Mouse (Mus musculus) embryo, embryonic 9.5 days (tissue): ENCODE data around the gene Exoc3l2.

Experiments used
- DNase-seq: peaks from one replicate; pipeline ENCODE4 v3.0.0-alpha.2; 2017; ENCODE audit errors: extremely low spot score

The Exoc3l2 gene

DNA sequence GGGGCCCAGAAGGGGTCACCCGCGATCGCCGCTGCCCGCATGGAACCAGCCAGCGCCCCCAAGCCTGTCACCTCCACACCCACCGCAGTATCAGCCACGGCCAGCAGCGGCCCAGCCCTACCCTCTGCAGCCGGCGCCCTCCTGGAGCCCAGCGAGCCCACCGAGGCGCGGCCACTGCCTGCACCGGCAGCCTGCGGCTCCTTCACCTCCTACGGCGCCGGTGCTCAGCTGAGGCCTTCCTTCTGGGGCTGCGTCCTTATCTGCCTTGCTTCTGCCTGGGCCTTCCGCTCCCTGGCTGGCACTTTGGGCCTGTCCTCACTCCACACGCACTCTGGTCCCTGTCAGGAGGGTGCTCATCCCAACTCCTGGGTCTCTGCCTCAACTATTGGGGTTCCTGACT is 56.9 kb downstream of the Exoc3l2 start:
- no peak for DNase-seq

DNA sequence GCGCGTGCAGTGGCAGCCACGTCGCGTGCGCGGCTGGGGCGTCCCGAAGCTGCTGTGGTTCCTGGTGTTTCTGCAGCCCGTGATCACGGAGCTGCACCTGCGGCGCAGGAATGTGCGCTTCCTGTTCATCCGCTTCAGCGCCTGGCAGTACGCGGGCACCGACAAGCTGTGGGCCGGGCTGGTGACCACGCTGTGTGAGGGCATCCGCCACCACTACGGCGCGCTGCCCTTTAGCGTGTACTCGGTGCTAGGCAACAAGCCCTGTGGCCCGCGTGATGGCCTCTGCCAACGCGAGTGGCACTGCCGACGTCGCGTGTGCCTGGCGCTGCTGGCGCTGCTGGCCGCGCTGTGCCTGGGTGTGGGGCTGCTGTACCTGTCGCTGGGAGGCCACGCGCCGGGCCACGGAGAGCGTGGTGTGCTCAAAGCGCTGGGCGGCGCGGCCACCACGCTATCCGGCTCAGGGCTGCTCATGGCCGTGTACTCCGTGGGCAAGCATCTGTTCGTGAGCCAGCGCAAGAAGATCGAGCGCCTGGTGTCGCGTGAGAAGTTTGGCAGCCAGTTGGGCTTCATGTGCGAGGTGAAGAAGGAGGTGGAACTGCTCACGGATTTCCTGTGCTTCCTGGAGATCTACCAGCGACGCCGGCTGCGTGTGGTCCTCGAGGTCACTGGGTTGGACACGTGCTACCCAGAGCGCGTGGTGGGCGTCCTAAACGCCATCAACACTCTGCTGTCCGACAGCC is 60.1 kb downstream of the Exoc3l2 start:
- DNase-seq: no peak

DNA sequence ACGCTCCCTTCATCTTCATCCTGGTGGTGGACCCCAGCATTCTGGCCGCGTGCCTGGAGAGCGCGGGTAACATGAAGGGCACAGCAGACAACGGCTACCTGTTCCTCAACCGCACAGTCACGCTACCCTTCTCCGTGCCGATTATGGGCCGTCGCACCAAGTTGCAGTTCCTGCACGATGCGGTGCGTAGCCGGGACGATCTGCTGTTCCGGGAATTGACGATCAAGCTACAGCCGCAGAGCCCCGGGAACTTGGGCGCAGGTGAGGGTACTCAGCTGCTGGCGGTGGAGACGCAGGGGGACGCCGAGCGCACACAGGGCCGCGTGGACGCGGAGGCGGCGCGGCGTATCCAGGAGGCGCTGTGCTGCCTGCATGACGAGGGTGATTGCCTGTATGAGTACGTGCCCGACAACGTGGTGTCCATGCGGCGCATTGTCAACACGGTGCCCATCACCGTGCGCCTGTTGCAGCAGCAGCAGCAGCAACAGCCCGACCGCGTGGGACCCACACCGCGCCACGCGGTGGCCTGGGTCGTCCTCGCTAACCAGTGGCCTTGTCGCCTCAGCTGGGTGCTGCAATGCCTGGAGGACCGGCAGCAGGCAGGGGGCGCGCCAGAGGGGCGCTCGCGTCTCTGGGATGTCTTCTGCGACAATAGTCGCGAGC is 60.8 kb downstream of the Exoc3l2 start:
- peak; percentile 82 for DNase-seq

DNA sequence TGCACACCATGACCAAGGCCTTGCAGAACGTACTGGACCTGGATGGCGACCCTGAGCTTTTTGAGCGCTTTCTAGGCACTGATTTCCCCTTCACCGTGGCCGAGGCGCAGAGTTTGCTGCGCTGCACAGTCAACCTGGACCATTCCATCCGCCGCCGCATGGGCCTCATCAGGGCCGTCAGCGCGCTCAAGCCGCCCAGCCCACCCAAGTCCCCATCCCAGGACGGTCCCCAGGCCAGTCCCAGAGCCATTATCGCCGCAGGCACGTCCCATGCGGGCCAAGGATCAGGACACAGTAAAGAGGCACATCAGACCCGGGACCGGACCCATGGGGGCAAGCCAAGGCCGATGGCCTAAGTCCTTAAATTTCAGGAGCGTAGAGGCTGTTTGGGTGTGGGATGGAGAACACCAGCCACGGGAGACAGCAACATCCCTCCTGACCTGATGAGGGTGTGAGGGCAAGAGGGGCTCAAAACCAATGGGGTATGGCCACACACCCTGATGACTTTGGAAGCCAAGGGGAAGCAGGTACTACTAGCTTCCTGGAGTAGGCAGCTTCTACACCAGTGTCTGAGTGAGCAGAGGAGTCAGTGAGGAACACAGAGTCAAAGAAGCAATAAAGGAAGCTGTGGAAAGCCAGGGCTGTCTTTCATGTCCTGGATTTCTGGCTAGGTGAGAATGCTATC is 61.4 kb downstream of the Exoc3l2 start:
- no peak for DNase-seq

DNA sequence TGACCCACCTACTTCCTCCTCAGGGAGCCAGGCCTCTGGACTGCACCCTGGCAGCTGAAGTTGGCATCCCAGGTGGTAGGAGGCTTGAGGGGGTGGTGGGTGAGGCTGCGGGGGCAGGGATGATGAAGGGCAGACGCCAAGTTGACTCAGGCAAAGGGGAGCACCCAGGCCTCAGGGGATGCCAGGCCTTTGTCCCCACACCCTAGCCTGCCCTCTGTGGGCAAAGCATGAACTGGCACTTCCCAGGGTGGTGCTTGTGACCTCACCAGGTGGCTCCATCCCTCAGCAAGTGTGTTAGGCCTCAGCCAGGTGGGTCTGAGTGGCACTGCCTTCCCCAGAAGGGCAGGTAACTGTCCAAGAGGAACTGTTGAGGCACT is 62.0 kb downstream of the Exoc3l2 start:
- DNase-seq: no peak

DNA sequence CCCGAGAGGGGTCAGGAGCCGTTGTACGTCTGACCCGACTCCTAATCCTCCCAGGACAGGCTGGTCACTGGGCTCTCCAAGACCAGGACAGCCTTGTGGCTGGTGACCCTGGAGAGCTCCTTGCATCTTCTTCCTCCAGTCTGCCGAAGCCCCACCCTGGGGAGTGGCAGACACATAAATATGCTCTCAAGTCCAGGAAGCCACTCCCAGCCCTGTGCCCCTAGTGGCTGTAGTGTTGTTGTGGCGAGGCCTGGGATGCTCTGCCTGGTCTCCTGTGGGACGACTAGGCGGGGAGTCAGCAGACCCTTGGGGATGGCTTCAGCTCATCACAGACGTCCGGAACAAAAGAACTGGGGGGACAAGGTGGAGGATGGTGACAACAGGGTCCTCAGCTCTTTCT is 67.9 kb downstream of the Exoc3l2 start:
- no peak for DNase-seq

DNA sequence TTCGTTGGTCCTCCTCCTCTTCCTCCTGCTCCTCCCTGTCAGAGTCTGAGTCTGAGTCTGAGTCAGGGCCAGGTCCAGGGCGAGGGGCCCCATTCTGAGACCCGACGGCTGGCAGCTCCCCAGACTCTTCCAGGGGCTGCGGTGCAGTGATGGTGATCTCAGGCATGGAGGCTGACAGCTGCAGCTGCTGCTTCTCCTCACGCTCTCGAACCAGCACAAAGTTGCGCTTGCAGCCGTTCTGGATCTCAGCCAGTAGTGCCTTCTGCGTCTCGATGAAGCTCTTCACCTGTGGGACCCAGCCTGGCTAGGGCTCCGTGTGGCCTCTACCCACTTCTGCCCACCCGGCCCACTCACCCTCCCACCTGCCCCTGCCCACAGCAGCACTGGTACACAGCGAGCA is 69.1 kb downstream of the Exoc3l2 start:
- no peak for DNase-seq

DNA sequence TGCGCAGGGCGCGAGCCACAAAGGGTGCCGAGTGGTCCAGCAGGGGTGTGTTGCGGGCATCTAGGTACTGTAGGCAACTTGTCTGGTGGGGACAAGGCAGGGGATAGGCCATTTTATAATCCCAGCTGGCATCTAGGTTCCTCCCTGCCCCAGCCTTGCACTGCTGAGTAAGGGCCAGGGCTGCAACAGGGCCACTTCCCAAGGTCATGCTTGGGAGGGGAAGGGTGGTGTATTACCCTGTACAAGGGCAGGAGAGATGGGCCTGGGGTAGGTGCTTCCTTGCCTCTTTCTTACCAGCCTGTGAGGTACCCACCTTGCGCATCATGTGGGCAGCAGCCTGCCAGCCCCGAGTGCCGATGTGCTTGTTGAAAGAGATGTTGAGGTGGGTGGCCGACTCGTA is 71.5 kb downstream of the Exoc3l2 start:
- no peak for DNase-seq

DNA sequence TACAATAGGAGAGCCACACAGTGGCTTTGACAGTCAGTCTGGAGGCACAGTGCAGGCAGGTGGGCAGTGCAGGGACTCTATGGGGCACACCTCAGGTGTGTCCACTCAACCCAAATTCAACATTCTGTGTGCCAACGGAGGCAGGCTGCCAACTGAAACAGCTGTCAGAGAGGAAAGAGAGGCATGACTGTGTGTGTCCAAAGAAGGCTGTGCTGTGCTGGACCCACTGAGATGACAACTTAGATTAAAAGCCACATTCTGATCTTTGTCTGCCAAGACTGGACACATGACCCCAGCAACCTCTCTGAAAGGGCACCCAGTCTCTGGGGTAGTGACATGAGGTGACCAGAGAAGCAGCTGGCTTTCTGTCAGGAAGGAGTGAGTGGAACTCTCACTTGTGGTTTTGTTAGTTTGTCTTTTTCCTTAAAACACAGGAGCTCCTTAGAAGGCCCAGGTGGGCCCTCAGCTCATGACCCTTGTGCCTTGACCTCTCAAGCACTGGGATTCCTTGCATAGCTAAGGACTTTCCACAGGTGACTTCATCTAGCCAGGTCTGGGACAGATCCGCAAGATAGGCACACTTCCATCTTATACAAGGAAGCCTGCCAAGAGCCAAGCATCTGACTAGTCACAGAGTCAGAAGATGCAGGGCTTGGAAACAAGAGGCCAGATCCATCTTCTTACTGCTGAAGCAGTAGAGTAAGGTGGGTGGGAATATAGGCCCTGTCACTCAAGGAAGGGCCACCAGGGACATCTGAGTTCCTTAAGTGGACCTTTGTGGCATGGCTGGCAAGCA is 77.8 kb downstream of the Exoc3l2 start:
- DNase-seq: no peak

DNA sequence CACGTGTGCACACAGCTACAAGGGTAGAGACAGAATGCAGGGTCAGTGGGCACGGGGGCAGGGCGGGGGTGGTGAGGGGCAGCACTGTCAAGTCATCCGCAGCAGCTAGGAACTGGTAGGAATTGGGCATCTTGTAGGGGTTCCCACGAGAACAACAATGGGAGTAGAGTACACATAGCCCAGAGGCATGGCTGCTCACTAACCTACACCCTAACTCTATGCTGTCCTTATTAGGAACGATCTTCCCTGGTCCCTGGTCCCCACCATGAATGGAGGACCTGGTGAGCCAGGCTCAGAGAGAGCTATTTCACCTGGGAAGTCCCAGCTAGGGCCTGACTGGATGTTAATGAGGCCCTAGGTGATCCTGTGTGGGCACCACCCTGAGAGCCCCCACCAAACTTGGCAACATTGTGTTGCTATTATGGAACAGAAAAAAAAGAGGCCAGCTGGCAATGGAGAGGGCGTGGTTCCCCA is 78.6 kb downstream of the Exoc3l2 start:
- DNase-seq: no peak

DNA sequence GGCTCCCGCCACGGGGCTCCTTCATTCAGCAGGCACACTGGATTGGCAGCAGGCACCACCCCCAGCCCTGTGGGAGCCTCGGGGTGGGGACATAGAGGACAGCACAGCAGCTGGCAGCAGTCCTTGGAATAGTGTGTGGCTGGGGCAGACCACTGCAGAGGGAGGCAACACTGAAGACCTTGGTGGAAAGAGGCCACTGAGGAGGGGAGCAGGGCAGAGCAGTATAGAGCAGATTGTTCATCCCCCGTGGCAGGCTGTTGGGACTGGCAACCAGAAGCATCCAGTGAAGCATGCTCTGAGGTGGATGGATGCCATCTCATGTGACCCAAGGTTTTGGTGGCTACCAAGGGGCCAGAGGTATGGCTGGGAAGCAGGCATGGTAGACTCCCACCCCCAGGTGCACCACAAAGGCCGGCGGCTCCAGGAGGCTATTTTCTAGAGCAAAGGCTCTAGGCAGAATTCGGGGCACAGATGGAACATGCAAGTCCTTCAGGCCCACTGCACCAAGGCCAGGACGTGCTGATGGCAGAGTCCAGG is 79.1 kb downstream of the Exoc3l2 start:
- no peak for DNase-seq

DNA sequence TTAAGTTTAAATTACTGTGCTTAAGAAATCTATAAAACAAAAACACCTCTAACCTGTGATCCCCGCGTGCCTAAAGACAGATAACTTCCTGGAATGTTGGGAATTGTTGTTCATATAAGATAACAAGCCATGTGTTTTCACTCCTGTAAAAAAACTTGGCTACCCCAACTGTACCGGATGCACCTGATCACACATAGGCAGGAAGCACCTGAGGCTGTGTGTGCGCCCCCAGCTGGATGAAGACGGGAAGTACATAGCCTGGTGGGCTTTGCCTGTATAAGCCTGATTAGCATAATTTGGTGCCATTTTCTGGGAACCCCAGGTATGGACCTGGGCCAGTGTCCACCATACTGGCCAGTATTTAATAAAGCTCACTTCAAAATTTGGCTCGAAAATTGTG is 80.5 kb downstream of the Exoc3l2 start:
- no peak for DNase-seq

DNA sequence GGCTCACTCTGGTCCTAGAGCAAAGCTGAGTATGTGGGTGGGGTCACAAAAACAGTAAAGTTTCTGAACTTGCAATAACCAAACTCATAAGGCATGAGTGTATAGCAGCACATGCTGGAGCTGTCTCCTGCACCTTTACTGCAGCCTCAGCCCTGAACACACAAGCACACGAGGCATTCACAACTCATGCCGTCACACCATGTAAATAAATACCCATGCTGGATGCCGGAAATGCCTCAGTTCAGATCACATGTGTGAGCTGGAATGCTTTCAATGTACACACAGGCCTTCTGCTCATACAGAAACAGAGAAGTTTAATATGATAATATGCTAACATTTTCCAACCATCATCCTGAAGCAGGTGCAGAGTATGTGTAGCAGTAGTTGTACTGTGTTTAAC is 82.9 kb downstream of the Exoc3l2 start:
- no peak for DNase-seq
